Mouse (Mus musculus): ENCODE results near the gene Trim47. TPM values are rescaled to one million over a fixed set of nuclear protein-coding genes. Genes with fewer than 3 reads are reported as not detected.
A peak's percentile ranks its signal among the peaks of the same experiment; 100 is the strongest.
"Not testable (repeated sequence)": the region's sequence is repeated elsewhere in the genome, so short reads cannot be mapped to it uniquely, and the experiment has no call there.

Gene Trim47
- total RNA-seq, 2 experiments from 2014 or later: 1.3 to 1.9 TPM

DNA sequence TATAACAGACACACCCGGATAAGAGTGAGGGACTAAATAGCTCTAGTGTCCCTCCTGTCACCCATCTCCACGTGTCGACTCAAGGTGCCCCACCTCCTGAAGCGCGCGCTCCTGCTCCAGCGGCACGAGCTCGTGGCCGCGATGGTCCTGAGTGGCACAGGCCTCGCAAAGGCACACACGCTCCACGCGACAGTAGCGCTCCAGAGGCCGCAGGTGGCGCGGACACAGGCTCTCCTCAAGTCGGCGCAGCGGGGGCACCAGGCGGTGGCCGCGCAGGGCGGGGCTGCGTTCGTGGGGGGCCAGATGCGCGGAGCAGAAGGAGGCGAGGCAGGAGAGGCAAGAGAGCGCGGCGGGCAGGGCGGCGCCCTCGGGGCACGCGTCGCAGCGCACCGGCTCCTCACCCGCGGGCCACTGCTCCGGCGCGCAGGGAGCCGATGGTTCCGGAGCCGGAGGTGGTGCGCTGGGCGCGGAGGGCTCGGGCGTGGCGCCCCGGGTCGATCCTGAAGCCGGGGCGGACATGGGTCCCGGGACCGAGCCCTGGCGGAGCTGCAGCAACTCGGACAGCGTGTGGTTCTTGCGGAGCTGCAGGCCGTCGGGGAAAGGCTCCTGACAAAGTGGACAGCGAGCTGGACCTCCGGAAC, 17.4 kb downstream of the Trim47 start:
- ATAC-seq (replicated peaks; ENCODE audit: poor library complexity): peak; percentile 54

DNA sequence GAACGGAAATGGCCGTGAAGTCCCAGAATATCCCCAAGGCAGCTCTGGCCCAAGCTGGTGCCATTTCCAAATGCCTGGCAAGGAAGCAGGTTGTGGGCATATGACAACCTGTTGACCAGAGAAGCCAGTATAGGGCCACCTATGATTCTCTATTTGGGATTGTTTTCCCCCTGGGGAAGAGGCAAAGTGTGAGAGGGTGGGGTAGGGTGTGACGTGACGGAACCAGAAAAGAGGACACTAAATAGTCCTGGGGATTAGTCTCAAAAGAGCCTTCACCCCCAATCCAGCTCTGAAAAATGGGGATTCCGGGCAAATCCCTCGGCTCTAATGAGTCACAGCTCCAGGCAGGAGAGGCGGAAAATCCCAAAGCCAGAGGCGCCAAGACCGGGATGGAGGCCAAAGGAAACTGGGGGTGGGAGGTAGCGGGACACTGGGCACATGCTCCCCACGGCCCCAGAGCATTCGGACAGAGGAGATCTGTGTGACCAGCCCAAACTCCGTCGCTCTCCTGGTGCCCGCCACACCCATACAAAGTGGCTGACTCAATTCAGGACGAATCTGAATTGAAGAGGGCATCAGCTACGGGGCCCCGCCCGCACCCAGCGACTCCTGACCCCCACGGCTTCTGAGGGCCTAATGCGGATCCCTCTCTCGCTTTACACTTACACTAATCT, 18.4 kb downstream of the Trim47 start:
- 0 out of 2 replicates have a peak, but pooled peaks have one; percentile 8 for ATAC-seq (replicated peaks; ENCODE audit: poor library complexity)

DNA sequence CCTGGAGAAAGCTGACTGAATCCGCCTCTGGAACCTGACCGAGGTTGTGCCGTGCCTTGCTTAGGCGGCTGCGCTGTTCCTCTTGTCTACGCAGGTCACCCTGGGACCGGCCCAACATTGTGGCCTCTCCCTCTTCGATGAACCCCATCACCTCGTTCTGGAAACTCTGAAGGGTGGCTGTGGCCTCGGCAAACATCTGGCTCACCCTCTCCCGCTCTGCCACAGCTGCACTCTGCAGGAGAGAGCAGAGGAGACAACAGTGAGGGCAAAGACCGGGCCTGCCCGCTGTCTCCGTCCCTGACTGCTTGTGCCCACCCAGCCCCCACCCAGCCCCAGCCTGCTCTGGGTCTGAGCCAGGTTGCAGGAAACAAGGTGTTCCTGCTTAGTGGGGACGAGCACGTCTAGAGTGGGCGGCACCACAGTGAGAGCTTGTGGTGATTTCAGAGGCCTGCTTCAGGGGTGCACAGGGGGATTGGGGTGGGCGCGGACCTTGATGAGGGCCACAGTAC, 19.2 kb downstream of the Trim47 start:
- no peak for ATAC-seq (replicated peaks; ENCODE audit: poor library complexity)

DNA sequence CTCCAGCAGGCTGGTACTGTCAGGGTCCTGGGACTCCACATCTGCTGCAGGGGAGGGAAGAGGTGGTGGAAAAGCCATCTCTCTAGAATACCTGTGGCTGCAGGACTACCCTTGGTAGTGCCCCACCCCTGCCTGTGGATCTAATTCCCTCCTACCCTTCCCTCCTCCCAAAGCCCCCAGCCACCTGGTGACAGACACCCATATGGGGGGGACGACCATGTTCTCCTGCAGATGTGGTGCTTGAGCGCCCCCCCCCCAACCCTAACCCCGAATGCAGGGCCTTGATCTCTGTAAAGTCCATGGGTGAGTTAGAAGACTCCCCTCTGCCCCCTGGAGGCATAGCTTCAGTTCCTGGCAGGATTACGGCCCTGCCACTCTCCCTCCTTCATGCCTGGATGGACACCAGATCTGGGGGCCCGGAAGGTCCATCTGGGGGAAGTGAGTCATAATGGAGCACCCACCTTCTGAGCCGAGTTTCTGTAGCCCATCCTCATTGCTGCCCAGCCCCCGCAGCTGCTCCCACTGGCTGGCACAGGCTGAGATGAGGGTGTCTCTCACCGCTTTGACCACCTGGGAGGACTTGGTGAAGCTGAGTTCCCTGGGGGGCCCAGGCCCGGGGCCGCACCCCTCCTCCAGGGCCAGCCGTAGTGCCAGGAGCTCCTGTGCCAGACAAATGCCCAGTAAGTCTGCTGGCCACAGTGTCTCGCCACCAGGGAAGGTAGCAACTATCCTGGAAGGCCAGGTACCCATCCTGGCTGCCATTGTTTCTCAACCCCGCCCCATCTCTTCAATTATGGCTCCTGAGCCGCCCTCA, 19.8 kb downstream of the Trim47 start:
- ATAC-seq (replicated peaks; ENCODE audit: poor library complexity): no peak

DNA sequence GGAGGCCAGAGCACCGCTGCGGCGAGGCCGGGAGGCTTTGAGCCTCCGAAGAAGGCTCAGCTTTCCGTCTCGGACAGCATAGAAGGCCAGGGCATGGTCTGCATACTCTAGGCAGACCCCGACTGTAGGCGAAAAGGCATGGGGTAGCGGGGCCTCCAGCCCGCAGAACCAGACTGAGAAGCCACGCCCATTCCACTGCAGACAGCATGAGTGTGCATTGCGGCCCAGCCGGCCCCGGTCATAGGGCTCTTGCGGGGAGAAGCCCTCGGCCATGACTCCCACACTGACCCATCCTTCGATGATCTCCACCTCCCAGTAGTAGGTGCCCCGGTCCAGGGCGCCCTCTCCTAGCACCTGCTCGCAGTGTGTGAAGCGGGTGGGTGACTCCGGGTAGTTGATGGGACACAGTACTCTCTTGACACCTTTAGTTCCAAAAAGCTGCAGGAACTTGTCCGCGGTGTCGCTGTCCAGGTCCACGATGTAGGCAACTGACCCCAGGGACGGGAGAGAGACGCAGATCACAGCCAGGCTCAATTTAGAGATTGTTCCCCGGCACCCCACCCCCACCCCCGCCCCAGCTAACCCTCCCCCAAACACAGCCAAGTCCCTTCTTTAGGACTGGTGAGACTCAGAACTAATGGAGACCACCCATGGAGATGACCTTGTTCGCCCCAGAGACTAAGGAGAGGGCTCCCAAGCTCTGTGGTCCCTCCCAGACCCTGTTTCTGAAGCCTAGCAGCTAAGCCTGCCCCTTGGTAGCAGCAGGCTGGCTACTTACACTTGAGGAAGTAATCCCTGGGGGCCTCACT, 20.7 kb downstream of the Trim47 start:
- ATAC-seq (replicated peaks; ENCODE audit: poor library complexity): no peak

DNA sequence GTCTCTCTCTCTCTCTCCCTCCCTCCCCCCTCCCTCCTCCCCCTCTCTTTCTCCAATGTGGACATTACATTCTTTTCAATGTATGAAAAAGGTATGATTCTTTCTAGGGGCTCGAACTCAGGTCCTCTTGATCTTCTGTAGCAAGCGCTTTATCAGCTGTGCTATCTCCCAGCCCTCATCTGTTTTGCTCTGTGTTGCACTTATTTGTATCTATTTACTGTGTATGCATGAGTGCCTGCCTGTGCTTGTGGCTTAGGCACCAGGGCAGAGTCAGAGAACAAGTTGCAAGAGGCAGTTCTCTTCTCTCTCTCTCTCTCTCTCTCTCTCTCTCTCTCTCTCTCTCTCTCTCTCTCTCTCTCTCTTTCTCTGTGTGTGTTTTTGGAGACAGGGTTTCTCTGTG, 21.9 kb downstream of the Trim47 start:
- no peak for ATAC-seq (replicated peaks; ENCODE audit: poor library complexity)

DNA sequence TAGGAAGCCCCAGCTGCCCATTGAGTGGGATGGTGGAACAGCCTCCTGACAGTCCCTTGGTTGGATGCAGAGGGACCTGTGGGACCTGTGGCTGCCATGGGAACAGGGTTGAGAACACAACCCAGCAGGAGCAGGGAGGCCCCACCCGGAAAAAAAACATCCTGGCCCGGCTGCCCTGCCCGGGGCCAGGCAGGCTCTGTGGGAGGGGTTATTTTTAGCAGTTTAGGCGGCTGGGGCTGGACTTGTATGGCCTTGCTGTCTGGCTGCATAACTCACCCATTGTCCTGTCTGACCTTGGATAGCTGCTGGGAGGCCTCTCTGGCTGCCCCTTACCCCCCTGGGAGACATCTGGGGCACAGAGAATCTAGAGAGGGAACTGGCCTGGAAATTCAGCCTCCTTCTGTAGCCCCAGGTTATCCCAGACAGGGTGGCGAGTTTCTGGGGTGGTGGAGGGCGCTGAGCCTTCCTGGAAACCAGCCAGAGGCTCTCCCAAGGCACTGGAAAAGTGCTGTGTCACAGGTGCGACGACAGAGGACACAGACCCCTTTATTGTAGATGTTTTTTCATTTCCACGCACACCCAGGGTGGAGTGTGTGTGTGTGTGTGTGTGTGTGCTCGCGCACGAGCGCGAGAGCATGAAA, 22.9 kb downstream of the Trim47 start:
- 0 out of 2 replicates have a peak, but pooled peaks have one; percentile 8 for ATAC-seq (replicated peaks; ENCODE audit: poor library complexity)

DNA sequence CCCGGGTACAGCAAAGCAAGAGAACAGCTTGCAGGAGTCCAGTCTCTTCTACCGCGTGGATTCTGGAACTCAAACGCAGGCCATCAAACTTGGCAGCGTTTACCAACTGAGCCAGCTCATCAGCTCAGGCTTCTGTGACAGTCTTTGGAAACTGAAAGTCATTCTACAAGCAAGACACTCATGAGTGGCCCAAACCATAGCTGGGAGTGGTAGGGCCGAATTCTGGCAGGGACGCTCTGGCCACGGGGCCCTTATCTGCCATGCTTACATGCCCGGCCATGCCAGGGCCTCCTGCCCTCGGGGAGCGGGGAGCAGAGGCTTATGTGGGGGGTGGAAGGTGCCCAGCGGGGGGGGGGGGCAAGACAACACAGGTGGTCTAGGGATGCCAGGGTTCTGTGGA, 23.4 kb downstream of the Trim47 start:
- ATAC-seq (replicated peaks; ENCODE audit: poor library complexity): no peak

DNA sequence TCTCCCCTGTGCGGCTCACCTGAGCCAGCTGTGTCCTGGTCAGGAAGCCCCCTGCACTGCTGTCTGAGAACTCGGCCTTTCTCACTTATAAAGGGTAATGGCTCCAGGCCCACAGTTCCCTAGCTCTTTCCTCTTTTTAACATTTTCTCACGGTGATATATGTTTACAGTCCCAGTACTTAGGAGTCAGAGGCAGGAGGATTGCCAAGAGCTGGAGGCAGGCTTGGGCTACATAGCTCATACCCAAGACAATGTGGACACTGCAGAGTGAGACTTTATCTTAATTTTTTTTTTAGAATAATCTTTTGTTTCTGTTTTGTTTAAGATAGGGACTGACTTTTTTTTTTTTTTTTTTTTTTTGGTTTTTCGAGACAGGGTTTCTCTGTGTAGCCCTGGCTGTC, 24.5 kb downstream of the Trim47 start:
- no peak for ATAC-seq (replicated peaks; ENCODE audit: poor library complexity)

DNA sequence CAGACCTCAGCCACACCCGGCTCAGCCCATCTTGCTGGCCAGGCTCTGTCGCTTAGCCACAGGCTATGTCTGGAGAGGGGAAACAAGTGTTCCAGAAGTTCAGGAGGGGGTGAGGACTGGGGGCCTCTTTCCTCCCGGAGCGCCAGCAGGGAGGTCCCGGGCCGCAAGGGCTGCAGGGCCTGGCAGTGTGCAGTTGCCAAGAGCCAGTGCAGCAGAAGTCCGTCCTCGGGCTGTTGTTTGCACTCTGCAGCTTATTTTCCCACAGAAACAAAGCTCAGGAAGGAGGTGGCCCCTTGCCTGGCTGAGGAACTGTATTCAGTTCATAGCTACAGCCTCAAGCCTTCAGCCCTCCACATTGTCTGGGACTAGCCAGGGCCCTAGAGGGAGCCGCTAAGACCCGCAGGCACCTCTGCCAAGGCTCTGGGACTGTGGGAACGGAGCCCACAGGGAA, 25.1 kb downstream of the Trim47 start:
- ATAC-seq (replicated peaks; ENCODE audit: poor library complexity): peak; percentile 9; the same call in 1 of the 2 replicates

DNA sequence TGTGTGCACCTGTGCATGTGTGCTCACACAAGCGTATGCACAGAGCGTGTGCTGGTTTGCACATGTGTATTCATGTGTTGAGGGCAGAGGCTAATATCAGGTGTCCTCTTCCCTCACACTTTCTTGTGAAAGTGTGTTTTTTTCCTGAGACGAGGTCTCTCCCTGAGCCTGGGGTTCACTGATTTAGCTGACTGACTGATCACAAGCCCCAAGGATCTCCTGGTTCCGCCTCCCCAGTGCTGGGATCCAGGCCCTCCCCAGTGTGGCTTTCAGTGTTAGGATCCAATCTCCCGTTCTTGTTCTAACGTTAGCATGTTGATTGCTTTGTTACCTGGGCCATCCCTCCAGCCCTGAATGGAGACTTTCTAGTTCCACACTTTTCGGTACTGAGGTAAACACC, 26.2 kb downstream of the Trim47 start:
- ATAC-seq (replicated peaks; ENCODE audit: poor library complexity): no peak

DNA sequence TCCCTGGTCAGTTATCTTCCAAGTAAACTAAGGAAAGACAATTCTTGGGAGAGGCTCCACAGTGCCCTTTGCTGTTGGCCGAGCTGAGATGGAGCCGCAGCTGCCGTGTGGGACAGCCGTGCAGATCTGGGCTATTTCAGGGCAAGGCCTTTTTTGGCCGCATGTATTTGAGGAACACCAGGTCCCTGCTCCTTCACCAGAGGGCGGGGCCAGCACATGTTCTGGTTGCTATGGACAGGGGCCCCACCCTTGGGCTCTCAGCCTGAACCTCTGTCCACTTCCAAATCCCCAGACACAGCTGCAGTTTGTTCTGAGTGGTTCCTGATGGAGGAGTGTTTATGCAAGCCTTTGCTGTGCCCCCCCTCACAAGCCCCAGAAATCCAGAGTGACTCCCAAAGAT, 26.6 kb downstream of the Trim47 start:
- ATAC-seq (replicated peaks; ENCODE audit: poor library complexity): no peak

DNA sequence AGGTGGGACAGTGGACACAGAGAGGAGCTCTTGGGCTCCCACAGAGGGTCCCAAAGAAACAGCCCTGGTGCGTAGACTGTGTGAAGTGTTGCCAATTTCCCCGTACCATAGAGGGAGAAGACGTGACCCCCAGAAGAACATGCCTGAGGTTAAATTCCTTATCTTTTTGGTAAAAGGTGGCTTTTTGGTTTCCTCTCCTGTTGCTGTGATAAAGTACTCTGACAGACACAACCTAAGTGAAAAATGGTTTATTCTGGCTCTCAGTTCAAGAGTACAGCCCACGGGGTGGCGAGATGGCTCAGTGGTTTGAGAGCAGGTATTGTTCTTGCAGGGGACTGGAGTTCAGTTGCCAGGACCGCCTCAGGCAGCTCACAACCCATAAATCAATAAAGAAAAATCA, 27.5 kb downstream of the Trim47 start:
- ATAC-seq (replicated peaks; ENCODE audit: poor library complexity): no peak

DNA sequence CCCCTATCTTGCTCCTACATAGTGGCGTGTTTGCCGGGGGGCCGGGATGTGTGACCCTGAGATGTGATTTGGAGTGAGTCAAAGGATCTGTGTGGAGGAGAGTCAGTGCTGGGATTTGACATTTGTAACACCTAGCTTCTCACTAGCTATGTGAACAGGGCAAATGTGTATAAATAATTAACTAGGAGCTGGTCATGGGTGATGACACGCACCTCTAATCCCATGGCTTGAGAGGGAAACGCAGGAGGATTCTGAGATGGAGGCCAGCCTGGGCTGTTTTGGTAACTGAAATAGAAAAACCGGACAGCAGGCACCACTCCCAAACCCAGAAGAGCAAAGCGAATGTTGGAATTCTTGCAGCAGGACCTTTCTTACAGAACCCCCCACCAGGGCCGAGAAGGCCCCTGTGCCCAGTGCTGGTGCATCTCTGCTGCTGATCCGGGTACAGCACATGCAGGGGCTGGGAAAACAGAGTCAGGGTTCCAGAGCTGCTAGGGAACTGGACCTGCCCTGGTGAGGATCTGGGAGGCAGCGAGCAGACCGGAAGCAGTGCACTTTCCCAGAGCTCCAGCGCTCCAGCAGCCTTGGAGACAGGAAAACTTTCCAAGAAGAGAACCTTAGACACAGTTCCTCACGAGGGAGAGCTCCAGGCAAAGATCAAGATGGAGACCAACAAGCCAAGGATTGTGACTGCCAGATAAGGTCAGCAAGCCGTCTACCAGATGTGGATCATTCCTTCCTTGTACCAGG, 28.1 kb downstream of the Trim47 start:
- ATAC-seq (replicated peaks; ENCODE audit: poor library complexity): no peak

DNA sequence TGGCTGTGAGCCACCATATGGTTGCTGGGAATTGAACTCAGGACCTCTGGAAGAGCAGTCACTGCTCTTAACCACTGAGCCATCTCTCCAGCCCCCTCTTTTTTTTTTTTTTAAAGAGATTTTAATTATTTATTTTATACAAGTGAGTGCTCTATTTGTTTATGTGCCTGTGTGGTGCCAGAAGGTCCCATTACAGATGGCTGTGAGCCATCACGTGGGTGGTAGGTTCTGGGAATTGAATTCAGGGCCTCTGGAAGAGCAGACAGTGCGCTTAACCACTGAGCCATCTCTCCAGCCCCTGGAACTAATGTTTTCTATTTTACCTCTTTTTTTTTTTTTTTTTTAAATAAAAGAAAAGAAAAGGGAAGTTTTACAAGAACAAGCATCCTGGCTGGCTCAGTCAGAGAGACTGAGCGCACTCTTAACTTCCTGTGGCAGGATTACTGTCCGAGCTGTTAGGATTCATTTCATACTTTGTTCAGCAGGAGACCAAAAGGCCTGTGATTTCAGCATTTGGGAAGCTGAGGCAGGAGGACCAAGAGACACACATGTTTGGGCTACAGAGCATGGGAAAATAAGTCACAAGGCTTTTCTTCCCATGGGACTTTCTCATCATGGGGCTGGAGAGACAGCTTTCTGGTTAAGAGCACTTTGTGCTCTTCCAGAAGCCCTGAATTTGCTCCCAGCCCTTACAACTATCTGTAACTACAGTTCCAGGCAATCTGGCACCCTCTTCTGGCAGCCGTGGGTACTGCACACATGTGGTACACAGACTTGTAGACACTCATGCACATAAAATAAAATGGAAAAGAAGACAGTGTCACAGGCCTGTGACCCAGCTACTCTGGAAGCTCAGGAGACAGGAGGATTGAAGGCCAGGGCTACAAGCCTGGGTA, 30.5 kb downstream of the Trim47 start:
- ATAC-seq (replicated peaks; ENCODE audit: poor library complexity): peak; percentile 45; the same call in 1 of the 2 replicates

DNA sequence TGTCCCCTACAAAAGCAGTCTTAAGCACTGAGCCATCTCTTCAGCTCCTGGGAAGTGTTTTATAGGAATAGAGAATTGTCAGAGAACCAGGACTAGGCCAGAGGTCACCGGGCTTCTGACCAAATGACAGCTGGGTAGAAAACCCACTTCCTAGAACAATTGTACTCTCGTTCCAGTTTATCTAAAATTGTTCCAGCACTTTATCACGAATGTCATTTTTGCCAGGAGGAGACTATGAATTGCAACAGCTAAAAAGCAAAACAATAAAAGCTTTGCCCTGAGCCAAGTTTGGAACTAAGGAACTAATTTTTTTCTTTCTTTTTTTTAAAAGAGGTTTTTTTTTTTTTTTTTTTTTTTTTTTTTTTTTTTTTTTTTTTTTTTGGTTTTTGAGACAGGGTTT, 31.4 kb downstream of the Trim47 start:
- no peak for ATAC-seq (replicated peaks; ENCODE audit: poor library complexity)

DNA sequence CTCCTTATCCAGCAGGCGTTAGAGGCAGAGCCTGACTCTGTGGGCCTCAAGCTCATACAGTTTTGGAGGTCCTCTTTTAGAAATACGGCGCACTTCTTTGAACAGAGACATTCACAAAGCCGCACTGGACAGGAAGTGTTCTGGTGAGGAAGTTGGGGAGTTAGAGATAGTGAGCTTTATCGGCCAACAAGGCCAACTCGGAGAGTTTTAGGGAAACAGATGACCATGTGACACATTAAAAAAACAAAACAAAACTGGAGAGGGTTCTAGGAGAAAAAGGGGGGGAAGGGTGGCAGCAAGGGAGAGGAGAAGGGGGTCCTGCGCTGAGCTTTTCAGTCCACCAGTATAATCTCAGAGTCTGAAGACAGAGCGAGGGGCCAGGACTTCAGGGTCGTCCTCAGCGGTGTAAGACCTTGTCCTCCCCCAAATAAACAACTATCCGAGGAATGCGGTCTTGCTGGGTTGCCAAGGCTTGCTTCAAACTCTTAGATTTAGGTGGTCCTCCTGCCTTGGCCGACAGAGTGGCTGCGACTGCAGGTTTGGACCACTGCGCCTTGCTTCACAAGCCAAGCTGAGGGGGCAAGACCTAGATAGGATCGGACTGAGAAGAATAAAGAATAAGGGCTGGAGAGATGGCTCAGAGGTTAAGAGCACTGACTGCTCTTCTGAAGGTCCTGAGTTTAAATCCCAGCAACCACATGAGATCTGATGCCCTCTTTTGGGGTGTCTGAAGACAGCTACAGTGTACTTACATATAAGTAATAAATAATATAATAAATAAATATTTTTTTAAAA, 33.0 kb downstream of the Trim47 start:
- peak; percentile 67 for ATAC-seq (replicated peaks; ENCODE audit: poor library complexity)

DNA sequence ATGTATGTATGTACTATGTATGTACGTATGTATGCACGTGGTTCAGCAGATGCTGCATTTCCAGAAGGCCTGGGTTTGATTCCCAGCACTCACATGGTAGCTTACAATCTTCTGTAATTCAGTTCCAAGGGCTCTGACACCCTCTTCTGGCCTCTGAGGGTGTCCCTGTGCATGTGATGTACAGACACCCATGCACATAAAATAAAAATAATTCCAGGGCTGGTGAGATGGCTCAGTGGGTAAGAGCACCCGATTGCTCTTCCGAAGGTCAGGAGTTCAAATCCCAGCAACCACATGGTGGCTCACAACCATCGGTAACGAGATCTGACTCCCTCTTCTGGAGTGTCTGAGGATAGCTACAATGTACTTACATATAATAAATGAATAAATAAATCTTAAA, 34.1 kb downstream of the Trim47 start:
- ATAC-seq (replicated peaks; ENCODE audit: poor library complexity): not testable (repeated sequence)

Data from megakaryocyte progenitor cell, adult 5-6 weeks (primary cell).